Mouse (Mus musculus) ES-Bruce4 (cell line): ENCODE measurements at regions not wholly inside any gene's neighbourhood (a gene's known extent, or its start where the extent isn't known, plus 50 kb on each side); places are given as distances from the start of the nearest gene placed in this dataset.

Experiments used
- H3K27ac ChIP-seq: 2 replicates; pipeline ENCODE4 v1.5.1; 2012; ENCODE audit warnings: low read length, inconsistent platforms; ENCODE audit not compliant: insufficient read depth
- H3K27me3 ChIP-seq: 2 replicates; pipeline ENCODE4 v1.6.1; 2012; ENCODE audit warnings: mild to moderate bottlenecking, low read length, inconsistent platforms; ENCODE audit not compliant: control insufficient read depth, poor library complexity, insufficient read depth, severe bottlenecking
- H3K36me3 ChIP-seq: 2 replicates; pipeline ENCODE4 v1.6.1; 2012; ENCODE audit warnings: inconsistent platforms, mild to moderate bottlenecking, low read length, moderate library complexity; ENCODE audit not compliant: control insufficient read depth, poor library complexity, insufficient read depth, severe bottlenecking
- H3K4me1 ChIP-seq: one replicate; pipeline ENCODE4 v1.8.1; 2011; ENCODE audit warnings: low read length; ENCODE audit not compliant: control insufficient read depth, insufficient read depth
- H3K4me3 ChIP-seq: 2 replicates; pipeline ENCODE4 v1.5.1; 2011; ENCODE audit warnings: low read depth, mild to moderate bottlenecking, low read length
- H3K9ac ChIP-seq: 2 replicates; pipeline ENCODE4 v1.6.1; 2012; ENCODE audit warnings: low read depth, mild to moderate bottlenecking, inconsistent platforms; ENCODE audit not compliant: poor library complexity, severe bottlenecking
- H3K9me3 ChIP-seq: replicated peaks from 2 replicates; pipeline ENCODE4 v1.6.1; 2012; ENCODE audit warnings: mild to moderate bottlenecking, low read length, inconsistent platforms; ENCODE audit not compliant: control insufficient read depth, poor library complexity, insufficient read depth, severe bottlenecking
- CTCF ChIP-seq: IDR thresholded peaks from one replicate; pipeline ENCODE4 v1.8.1; 2011; ENCODE audit warnings: low read depth, low read length
- EP300 ChIP-seq: IDR thresholded peaks from 2 replicates; pipeline ENCODE4 v1.6.1; 2011; ENCODE audit warnings: low read depth, low read length; ENCODE audit not compliant: insufficient read depth
- POLR2A ChIP-seq: IDR thresholded peaks from one replicate; pipeline ENCODE4 v1.8.1; 2011; ENCODE audit warnings: low read length; ENCODE audit not compliant: insufficient read depth

GRCm38 (mm10) chr13:71657898-71658297 is 305.6 kb downstream of the Irx1 start:
- Histone ChIP-seq H3K9ac (no peak overlapping the region), H3K27ac (no peak overlapping the region), H3K9me3 (no peaks in the 10 kb centered on the region), H3K4me1 (no peaks in the 10 kb centered on the region), H3K4me3 (no peak overlapping the region), H3K36me3 (no peaks in the 10 kb centered on the region), H3K27me3 (no peaks in the 10 kb centered on the region)
- TF ChIP-seq CTCF = no peak

GRCm38 (mm10) chr13:71653939-71654467 is 309.5 kb downstream of the Irx1 start:
- TF ChIP-seq EP300 = no peak
- no peak for TF ChIP-seq POLR2A
- no peak for TF ChIP-seq CTCF
- H3K9ac ChIP-seq = no peak overlapping the region
- no peaks in the 10 kb centered on the region for H3K36me3 ChIP-seq
- no peak overlapping the region for H3K4me3 ChIP-seq
- no peaks in the 10 kb centered on the region for H3K9me3 ChIP-seq
- no peaks in the 10 kb centered on the region for H3K27me3 ChIP-seq
- no peaks in the 10 kb centered on the region for H3K4me1 ChIP-seq
- no peak overlapping the region for H3K27ac ChIP-seq

- H3K9me3 ChIP-seq = no peaks in the 10 kb centered on the region
- H3K27me3 ChIP-seq = no peaks in the 10 kb centered on the region
- TF ChIP-seq CTCF = no peak
- TF ChIP-seq POLR2A = no peak
- TF ChIP-seq EP300 = no peak
Measured at GRCm38 (mm10) chr13:71653212-71653938, 310.1 kb downstream of the Irx1 start.

GRCm38 (mm10) chr13:71649876-71650275 is 313.6 kb downstream of the Irx1 start:
- H3K9me3 ChIP-seq = no peaks in the 10 kb centered on the region
- H3K4me3 ChIP-seq = no peak overlapping the region
- no peak for TF ChIP-seq CTCF
- no peak for TF ChIP-seq POLR2A
- TF ChIP-seq EP300 = no peak
- H3K27ac ChIP-seq = no peak overlapping the region
- no peaks in the 10 kb centered on the region for H3K27me3 ChIP-seq
- H3K36me3 ChIP-seq = no peaks in the 10 kb centered on the region
- H3K4me1 ChIP-seq = no peaks in the 10 kb centered on the region
- H3K9ac ChIP-seq = no peak overlapping the region

More at GRCm38 (mm10) chr13:71653212-71653938, 310.1 kb downstream of the Irx1 start:
- no peak overlapping the region for H3K4me3 ChIP-seq
- no peaks in the 10 kb centered on the region for H3K4me1 ChIP-seq
- H3K36me3 ChIP-seq = no peaks in the 10 kb centered on the region
- no peak overlapping the region for H3K27ac ChIP-seq
- H3K9ac ChIP-seq = no peak overlapping the region

- TF ChIP-seq POLR2A (no peak), CTCF (no peak), EP300 (no peak)
- Histone ChIP-seq H3K4me3 (no peak overlapping the region), H3K27me3 (no peaks in the 10 kb centered on the region), H3K27ac (no peak overlapping the region), H3K4me1 (no peaks in the 10 kb centered on the region), H3K9me3 (no peaks in the 10 kb centered on the region), H3K9ac (no peak overlapping the region), H3K36me3 (no peaks in the 10 kb centered on the region)
Measured at GRCm38 (mm10) chr13:71649031-71649430, 314.5 kb downstream of the Irx1 start.

- no peak overlapping the region for H3K4me3 ChIP-seq
- TF ChIP-seq POLR2A (no peak), EP300 (no peak)
Measured at GRCm38 (mm10) chr13:71631447-71631846, 332.1 kb downstream of the Irx1 start.

More at GRCm38 (mm10) chr13:71631447-71631846, 332.1 kb downstream of the Irx1 start:
- Histone ChIP-seq H3K9ac (no peak overlapping the region), H3K27me3 (no peaks in the 10 kb centered on the region), H3K27ac (no peak overlapping the region), H3K9me3 (no peaks in the 10 kb centered on the region), H3K36me3 (no peaks in the 10 kb centered on the region), H3K4me1 (no peaks in the 10 kb centered on the region)
